Mouse (Mus musculus) left cerebral cortex, postnatal 25 days (tissue): Measurements from ENCODE around the gene Slc22a4. TPM values are rescaled to one million over a fixed set of nuclear protein-coding genes. Genes with fewer than 3 reads are reported as not detected.
A peak's percentile ranks its signal among the peaks of the same experiment; 100 is the strongest.
"Not testable (repeated sequence)": the region's sequence is repeated elsewhere in the genome, so short reads cannot be mapped to it uniquely, and the experiment has no call there.

ENCODE experiments used
- DNase-seq, 2 experiments: peaks; one replicate each; pipeline ENCODE4 v3.0.0; 2022; ENCODE audit warnings: low spot score in 2 of 2, mixed read lengths in 1 of 2
- intact Hi-C: fragments of 180-260 bp; cut with DNase I; formaldehyde crosslinking; loops from one replicate; pipeline ENCODE4 v1.15.1; 2025
- total RNA-seq, 2 experiments: library from RNA; stranded (reverse); gene quantifications; 2 replicates each; pipeline ENCODE4 v1.2.3; 2021

Slc22a4 gene
- total RNA-seq, 2 experiments from 2014 or later = 5.2 to 5.7 TPM

GRCm38 (mm10) chr11:53958176-53958575 lies 69.7 kb downstream of the Slc22a4 start:
- intact Hi-C loops = not testable (repeated sequence)
- peak in 1 of 2 experiments; percentile 6 for DNase-seq

GRCm38 (mm10) chr11:53956636-53957035 lies 71.3 kb downstream of the Slc22a4 start:
- no peak for DNase-seq
- intact Hi-C loops = no loop called here

DNA sequence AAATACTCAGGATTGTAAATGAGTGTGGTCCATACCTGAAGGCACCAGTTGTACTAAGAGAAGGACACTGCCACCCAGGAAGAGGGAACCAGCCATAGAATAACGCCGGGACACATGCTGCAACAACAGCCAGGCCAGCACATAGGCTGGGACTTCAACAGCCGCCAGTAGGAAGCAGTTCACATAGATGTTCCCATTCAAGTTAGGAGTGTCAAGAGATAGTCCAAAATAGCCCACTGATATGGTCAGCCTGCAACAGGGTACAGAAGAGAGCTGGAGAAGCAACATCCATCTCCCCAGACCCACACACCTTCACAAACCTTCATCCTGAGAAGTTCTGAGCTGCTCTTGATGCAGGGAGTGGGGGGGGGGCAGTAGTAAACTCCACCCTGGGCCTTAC lies 73.2 kb downstream of the Slc22a4 start:
- DNase-seq = no peak
- intact Hi-C loops = no loop called here

DNA sequence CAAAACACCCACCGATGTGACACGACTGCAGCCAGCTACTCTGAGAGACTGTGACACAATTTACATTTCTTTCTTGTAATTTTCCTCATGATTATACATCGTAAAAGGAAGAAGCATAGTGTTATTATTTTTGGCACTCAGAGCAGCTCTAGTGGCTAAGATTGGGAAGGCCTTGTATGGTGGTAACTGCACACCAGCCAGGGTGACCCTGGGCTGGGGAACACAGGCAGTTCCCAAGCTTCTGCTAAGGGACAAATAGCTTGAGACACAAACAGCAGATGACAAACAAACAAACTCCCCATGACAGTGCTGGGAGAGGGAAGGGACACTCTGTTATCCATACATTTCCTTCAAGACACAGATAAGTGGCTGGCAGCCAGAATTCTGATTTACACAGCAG lies 77.8 kb downstream of the Slc22a4 start:
- not testable (repeated sequence) for DNase-seq

More for the DNA sequence above, 77.8 kb downstream of the Slc22a4 start:
- intact Hi-C loops = not testable (repeated sequence)

Other genes starting within 250 kb of the Slc22a4 start
- gene Gm12216, start 168.8 kb downstream of the Slc22a4 start, total RNA-seq = 1 to 10 TPM; 2.2 to 3.5 TPM
- gene Slc22a5, start 136.4 kb downstream of the Slc22a4 start, total RNA-seq = 1 to 10 TPM; 7.8 to 8.2 TPM
- gene Slc22a21, start 47.8 kb downstream of the Slc22a4 start, total RNA-seq = 1 to 10 TPM; 1.4 to 2.0 TPM
- gene Pdlim4, start 40.9 kb upstream of the Slc22a4 start, total RNA-seq = 10 to 100 TPM; 11.8 to 13.2 TPM
- gene P4ha2, start 72.0 kb upstream of the Slc22a4 start, total RNA-seq = 10 to 100 TPM; 17.5 to 22.2 TPM
- not detected for gene Csf2, start 221.6 kb upstream of the Slc22a4 start, total RNA-seq
- not detected for gene Il3, start 239.2 kb upstream of the Slc22a4 start, total RNA-seq